Mouse (Mus musculus) hindbrain, postnatal 0 days (tissue): Measurements from ENCODE around the gene Osbpl5. TPM values are rescaled to one million over a fixed set of nuclear protein-coding genes. Genes with fewer than 3 reads are reported as not detected.

Experiments
- ATAC-seq: fragments of 200-750 bp; cut with Nextera tagmentation; 2 replicates; pipeline ENCODE4 v1.8.0; 2017; ENCODE audit warnings: mild to moderate bottlenecking, moderate TSS enrichment, moderate library complexity
- DNase-seq: peaks from one replicate; pipeline ENCODE4 v3.0.0-alpha.2; 2015; ENCODE audit warnings: low spot score
- H3K27ac ChIP-seq: fragments of 300-500 bp; sonication (generic); 2 replicates; pipeline ENCODE4 v1.5.1; 2014; ENCODE audit warnings: mild to moderate bottlenecking
- H3K27me3 ChIP-seq: fragments of 300-500 bp; sonication (generic); 2 replicates; pipeline ENCODE4 v1.6.1; 2014; ENCODE audit warnings: low read length, mixed read lengths; ENCODE audit not compliant: insufficient read depth
- H3K36me3 ChIP-seq: fragments of 300-500 bp; sonication (generic); 2 replicates; pipeline ENCODE4 v1.6.1; 2014; ENCODE audit warnings: low read length, mixed read lengths; ENCODE audit not compliant: insufficient read depth
- H3K4me1 ChIP-seq: fragments of 300-500 bp; sonication (generic); 2 replicates; pipeline ENCODE4 v1.6.1; 2014; ENCODE audit warnings: antibody characterized with exemption, low read length, mixed read lengths; ENCODE audit not compliant: insufficient read depth
- H3K4me2 ChIP-seq: fragments of 300-500 bp; sonication (generic); 2 replicates; pipeline ENCODE4 v1.6.1; 2014; ENCODE audit warnings: low read depth, mild to moderate bottlenecking, low read length, moderate library complexity, mixed read lengths
- H3K4me3 ChIP-seq: fragments of 300-500 bp; sonication (generic); 2 replicates; pipeline ENCODE4 v1.5.1; 2014; ENCODE audit warnings: low read length
- H3K9ac ChIP-seq: fragments of 300-500 bp; sonication (generic); replicated peaks from 2 replicates; pipeline ENCODE4 v1.6.1; 2014; ENCODE audit warnings: mild to moderate bottlenecking, low read length, moderate library complexity, mixed read lengths
- H3K9me3 ChIP-seq: fragments of 300-500 bp; sonication (generic); 2 replicates; pipeline ENCODE4 v1.6.1; 2016; ENCODE audit warnings: low read length, mixed read lengths
- CTCF ChIP-seq: IDR thresholded peaks from 2 replicates; pipeline ENCODE4 v1.5.1; 2016; ENCODE audit warnings: antibody characterized with exemption, control low read depth, low read depth
- WGBS: fragments of 180-500 bp; shearing (Covaris S2); extraction: QIAGEN DNeasy Blood & Tissue Kit; methylation state at CpG from one replicate; pipeline ENCODE4 v1.1.7; 2014; 5-methylcytosine and 5-hydroxymethylcytosine counted together
- polyA plus RNA-seq: library from polyadenylated mRNA; unstranded; fragments of >200 nt; fragmentation: Nextera tagmentation; extraction: Ambion mirVana; gene quantifications from 2 replicates; pipeline ENCODE4 v1.2.1, GENCODE M21; 2015
- total RNA-seq: library from RNA; depleted of rRNA; stranded (reverse); fragments of >200 nt; gene quantifications from 2 replicates; pipeline ENCODE4 v1.2.3, GENCODE M21; 2014

Osbpl5 gene
- total and polyA plus RNA-seq, 2 experiments from 2014 or later = 27.6 to 59.9 TPM

DNA sequence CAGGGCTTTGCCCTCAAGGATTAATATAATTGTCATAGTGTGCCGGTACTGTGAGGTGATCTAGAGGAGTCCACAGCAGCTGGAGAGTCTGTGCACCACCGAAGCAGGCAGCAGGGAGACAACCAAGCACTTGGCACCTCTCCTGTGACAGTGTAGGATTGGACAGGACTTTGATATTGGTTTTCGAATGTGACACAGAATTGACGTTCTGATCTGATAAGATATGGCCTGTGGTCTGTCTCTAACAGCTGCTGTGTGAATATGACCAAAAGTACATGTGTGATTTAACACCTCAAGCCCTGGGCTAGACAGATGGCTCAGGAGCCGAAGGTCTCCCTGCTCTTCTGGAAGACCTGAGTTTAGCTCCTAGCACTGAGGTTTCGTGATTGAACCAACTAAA, 11.5 kb upstream of the Osbpl5 start:
- Histone ChIP-seq H3K36me3 (no peaks in the 10 kb centered on the region), H3K4me1 (no peaks in the 10 kb centered on the region), H3K9ac (no peak overlapping the region), H3K4me3 (no peak overlapping the region), H3K27ac (no peak overlapping the region), H3K27me3 (no peaks in the 10 kb centered on the region), H3K9me3 (no peaks in the 10 kb centered on the region), H3K4me2 (no peak overlapping the region)
- WGBS = 81% methylated on average over 6 of the region's 6 CpGs
- ATAC-seq (no peak), DNase-seq (no peak)
- no peak for TF ChIP-seq CTCF

DNA sequence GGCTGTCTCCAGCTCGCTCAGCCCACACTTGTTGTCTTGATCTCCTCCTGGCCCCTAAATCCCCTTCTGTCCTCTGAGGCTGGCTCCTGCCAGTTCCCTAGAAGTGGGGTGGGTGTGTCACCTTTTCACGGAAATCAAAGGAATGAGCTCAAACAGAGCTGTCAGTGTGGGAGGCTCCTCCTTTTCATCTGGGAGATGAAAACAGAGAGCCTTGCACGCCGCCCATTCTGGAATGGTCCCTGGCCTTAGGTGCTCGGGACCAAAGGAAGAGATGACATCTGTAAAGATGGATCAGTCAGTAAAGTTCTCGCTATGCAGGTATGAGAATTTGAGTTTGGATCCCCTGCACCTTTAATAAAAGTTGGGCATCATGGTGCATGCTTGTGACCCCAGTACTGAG, 10.1 kb upstream of the Osbpl5 start, which contains the start of gene Mrgprg:
Mrgprg (minus strand) TSS at position 101 of the 400 bp plus-strand sequence.
- Histone ChIP-seq H3K9ac (no peak within 1 kb of the TSS), H3K4me3 (no peak within 1 kb of the TSS), H3K36me3 (no peaks in the 10 kb centered on the region), H3K27ac (no peak within 1 kb of the TSS), H3K4me2 (no peak within 1 kb of the TSS), H3K27me3 (no peaks in the 10 kb centered on the region), H3K9me3 (no peaks in the 10 kb centered on the region), H3K4me1 (no peaks in the 10 kb centered on the region)
- DNase-seq (no peak), ATAC-seq (no peak)
- 54% methylated on average over 6 of the region's 6 CpGs for WGBS
- no peak for TF ChIP-seq CTCF

DNA sequence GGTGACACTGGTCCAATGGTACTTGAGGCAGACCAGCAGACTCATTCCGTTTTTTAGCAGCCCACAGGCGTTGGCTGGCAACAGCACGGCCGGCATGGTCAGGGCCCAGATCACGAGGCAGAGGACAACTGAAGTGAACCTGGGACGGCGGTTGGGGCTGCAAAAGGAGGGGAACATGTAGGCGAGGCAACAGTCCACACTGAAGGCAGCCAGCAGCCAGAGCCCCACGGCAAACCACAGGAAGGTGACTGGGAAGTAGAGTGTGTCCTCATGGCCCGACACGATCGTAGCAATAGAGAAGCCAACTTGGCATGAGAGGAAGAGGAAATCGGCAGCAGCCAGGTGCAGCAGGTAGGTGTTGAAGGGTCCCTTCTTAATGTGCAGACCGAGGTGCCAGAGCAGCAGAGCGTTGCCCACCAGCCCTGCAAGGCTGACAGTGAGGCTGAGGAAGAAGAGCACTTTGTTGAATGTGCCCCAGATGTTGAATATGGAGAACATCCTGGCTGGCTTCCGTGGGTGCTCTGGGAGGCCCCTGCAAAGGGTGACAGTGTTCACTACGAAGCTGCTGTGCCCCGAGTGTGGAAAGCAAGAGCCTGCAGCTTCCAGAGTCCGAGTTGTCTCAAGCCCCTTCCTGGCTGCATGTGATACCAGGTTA, 8.2 kb upstream of the Osbpl5 start:
- H3K36me3 ChIP-seq = no peaks in the 10 kb centered on the region

DNA sequence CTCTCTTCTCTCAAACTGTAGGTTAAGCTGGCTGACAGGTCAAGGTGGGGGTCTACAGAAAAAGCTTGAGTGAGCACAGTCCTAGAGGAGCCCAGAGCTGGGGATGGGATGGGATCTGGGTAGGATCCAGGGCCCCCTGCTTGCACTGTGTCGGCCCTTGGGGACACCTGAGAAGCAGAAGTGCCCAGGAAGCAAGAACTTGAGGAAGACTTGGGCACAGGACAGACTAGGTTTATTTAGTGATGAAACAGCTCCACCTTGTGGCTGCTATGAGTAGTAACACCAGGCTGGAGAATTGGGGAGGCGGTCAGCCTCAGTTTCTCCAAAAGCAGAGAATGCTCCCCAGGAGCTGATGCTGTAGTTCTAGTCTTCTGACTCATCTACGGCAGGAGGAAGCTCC, 7.0 kb upstream of the Osbpl5 start:
- Histone ChIP-seq H3K27ac (no peak overlapping the region), H3K4me1 (no peaks in the 10 kb centered on the region), H3K4me2 (no peak overlapping the region), H3K9me3 (no peaks in the 10 kb centered on the region), H3K27me3 (no peaks in the 10 kb centered on the region), H3K4me3 (no peak overlapping the region), H3K36me3 (no peaks in the 10 kb centered on the region), H3K9ac (no peak overlapping the region)
- 15% methylated on average over 3 of the region's 3 CpGs for WGBS
- peak; percentile 88 for TF ChIP-seq CTCF
- peak; percentile 25; the same call in 1 of the 2 replicates for ATAC-seq
- peak; percentile 73 for DNase-seq

More for the DNA sequence above, 8.2 kb upstream of the Osbpl5 start:
- TF ChIP-seq CTCF = no peak
- Histone ChIP-seq H3K4me1 (no peaks in the 10 kb centered on the region), H3K27ac (no peak overlapping the region), H3K9ac (no peak overlapping the region), H3K4me3 (no peak overlapping the region), H3K4me2 (no peak overlapping the region), H3K9me3 (no peaks in the 10 kb centered on the region), H3K27me3 (no peaks in the 10 kb centered on the region)
- DNase-seq = no peak
- no peak for ATAC-seq
- 73% methylated on average over 19 of the region's 19 CpGs for WGBS

DNA sequence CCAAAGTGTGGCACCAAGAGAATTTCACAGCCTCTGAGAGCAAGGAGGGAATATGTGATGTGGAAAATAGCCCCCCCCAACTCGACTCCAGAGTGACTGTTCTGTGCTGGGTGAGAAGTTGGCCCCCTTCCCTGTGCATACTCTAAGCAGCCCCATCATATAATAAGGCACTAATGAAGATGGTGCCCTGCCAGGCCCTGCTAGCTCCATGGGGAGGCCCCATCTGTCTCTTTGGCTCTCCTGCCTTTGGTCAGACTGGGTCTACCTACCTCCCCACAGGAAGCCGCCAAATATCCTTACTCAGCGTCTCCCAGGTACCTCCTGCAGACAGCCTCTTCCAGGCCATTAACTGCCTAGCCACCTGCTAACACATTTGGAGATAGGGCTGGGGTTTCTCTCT, 2.2 kb upstream of the Osbpl5 start:
- H3K9me3 ChIP-seq = no peaks in the 10 kb centered on the region
- peaks cover 11% of the 10 kb centered on the region for H3K4me1 ChIP-seq
- 0 out of 2 replicates have a peak, but pooled peaks cover 15% of the 10 kb centered on the region for H3K27me3 ChIP-seq
- no peak overlapping the region for H3K9ac ChIP-seq
- WGBS = 36% methylated on average over 3 of the region's 3 CpGs
- no peak overlapping the region for H3K4me2 ChIP-seq
- ATAC-seq (no peak), DNase-seq (peak; percentile 16)
- H3K27ac ChIP-seq = no peak overlapping the region
- TF ChIP-seq CTCF = no peak
- H3K36me3 ChIP-seq = no peaks in the 10 kb centered on the region
- H3K4me3 ChIP-seq = no peak overlapping the region

DNA sequence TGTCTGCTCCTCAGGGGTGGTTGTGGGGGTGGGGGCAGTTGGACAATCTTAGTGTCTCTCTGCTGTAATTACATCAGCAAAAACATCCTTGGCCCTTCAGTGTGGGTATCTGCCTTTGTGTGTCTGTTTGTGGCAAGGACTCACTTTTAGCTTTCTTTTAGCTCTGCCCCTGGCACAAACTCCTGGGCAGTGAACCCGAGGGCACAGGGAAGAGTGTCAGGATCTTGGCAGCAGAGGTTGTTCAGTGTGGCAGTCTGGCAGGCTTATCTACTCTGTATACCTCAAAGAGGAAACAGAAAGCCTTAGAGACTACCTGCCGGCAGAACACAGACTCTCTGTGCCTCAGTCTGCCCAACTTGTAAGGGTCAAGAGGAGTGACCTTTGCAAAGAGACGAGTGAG, 911 bp upstream of the Osbpl5 start:
- no peak for ATAC-seq
- Histone ChIP-seq H3K9ac (no peak overlapping the region), H3K36me3 (no peaks in the 10 kb centered on the region), H3K4me3 (no peak overlapping the region), H3K27me3 (0 out of 2 replicates have a peak, but pooled peaks cover 15% of the 10 kb centered on the region), H3K4me1 (peaks cover 11% of the 10 kb centered on the region), H3K9me3 (no peaks in the 10 kb centered on the region), H3K27ac (no peak overlapping the region), H3K4me2 (peak overlapping the region; percentile 80; the same call in 1 of the 2 replicates)
- 61% methylated on average over 3 of the region's 3 CpGs for WGBS
- no peak for DNase-seq
- no peak for TF ChIP-seq CTCF

DNA sequence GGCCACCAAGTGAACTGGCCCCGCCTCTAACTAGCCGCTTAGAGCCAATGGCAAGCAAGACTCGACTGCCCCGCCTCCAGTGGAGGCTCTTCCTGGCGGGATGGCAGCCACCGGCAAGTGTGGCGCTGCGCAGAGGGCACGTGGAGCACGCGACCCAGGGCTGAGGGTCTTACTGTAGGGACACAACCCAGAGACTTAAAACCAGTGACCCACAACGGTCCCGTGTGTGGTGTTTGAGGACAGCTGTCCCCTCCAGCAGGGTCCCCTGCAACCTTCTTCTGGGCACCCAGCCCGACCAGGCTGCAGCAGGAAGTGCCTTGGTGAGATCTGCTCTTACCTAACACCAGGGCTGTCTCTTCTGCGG, 224 bp upstream of the Osbpl5 start:
- DNase-seq (peak; percentile 88), ATAC-seq (peak; percentile 91)
- Histone ChIP-seq H3K27ac (no peak overlapping the region), H3K4me2 (peak overlapping the region; percentile 80), H3K27me3 (0 out of 2 replicates have a peak, but pooled peaks cover 15% of the 10 kb centered on the region), H3K9me3 (no peaks in the 10 kb centered on the region), H3K36me3 (no peaks in the 10 kb centered on the region), H3K4me3 (peak overlapping the region; percentile 32), H3K4me1 (peaks cover 11% of the 10 kb centered on the region), H3K9ac (peak overlapping the region; percentile 28; the same call in 1 of the 2 replicates)
- WGBS = under 1% methylated on average over 15 of the region's 15 CpGs
- peak; percentile 47 for TF ChIP-seq CTCF
